Mouse (Mus musculus) brain, embryonic 14.5 days (tissue): ENCODE data around the gene Il16. TPM values are rescaled to one million over a fixed set of nuclear protein-coding genes. Genes with fewer than 3 reads are reported as not detected.
A peak's percentile ranks its signal among the peaks of the same experiment; 100 is the strongest.

ENCODE experiments used
- DNase-seq: peaks from one replicate; pipeline ENCODE4 v3.0.0-alpha.2; 2011; ENCODE audit warnings: low read depth
- CTCF ChIP-seq: fragments of 200-500 bp; IDR thresholded peaks from 2 replicates; pipeline ENCODE4 v1.5.1; 2012; ENCODE audit warnings: inconsistent platforms, mild to moderate bottlenecking, moderate library complexity, borderline replicate concordance; ENCODE audit not compliant: insufficient read depth, insufficient read length; ENCODE audit errors: extremely low read depth
- POLR2A ChIP-seq: fragments of 200-500 bp; IDR thresholded peaks from 2 replicates; pipeline ENCODE4 v1.6.1; 2012; ENCODE audit warnings: mild to moderate bottlenecking, inconsistent platforms, borderline replicate concordance; ENCODE audit not compliant: poor library complexity, insufficient read depth, insufficient read length, severe bottlenecking; ENCODE audit errors: extremely low read depth
- polyA plus RNA-seq: library from polyadenylated mRNA; depleted of rRNA; stranded (reverse); fragments of >200 nt; gene quantifications from 2 replicates; pipeline ENCODE4 v1.2.3, GENCODE M21; 2012

Gene Il16
- polyA plus RNA-seq, 1 experiment = 1.2 TPM

- TF ChIP-seq POLR2A (no peak), CTCF (no peak)
- no peak for DNase-seq
These were observed 12.7 kb downstream of the Il16 start for GRCm38 (mm10) chr7:83732781-83733180.

DNA sequence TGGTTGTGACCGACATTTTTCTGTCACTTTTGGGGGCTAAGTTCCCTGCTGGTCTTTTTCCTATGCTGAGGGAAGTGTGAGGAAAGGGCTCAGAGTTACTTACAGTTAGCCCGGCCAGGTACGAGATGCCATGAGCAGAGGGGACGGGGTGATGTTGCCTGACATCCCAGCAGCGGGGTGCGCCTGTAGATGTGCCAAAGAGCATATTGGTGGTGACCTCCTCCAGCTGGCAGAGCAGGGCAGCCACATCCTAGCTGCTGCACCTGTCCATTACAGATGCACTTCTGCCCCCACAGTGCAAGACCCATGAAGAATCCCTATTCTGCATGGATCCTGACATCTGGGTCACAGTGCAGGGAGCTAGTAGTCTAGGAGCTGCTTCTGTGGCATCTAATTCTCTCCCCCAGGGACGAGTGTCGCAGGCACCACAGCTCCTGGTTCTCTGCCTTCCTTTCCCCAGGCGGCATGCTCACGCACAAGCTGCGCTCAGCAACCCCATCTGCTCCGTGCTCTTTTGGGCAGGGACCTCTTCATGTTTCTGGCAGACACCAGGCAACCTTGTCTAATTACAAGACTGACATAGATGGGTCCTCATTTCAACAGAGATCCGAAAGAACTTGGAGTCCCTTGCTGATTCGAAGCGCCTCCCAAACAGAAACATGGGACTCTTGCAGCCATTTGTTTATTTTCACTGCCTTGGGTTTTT, 13.4 kb downstream of the Il16 start:
- DNase-seq = peak; percentile 54

DNA sequence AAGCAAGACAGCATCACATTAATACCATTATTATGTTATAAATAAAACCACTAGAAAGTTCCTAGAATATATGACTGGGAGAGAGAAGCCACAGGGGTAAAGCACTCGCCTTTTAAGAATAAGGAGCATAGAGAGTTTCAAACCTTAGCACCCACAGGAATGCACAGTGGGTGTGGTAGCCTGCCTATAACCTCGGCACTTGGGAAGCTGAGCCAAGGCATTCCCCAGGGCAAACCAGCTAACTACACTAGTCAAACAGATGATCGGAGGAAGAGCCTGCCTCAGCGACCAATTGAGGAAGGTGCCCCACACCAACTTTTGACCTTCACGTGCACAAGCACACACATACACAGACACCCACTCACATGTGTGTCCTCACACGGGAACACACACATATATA, 14.2 kb downstream of the Il16 start:
- TF ChIP-seq CTCF (no peak), POLR2A (no peak)
- no peak for DNase-seq

More for the DNA sequence above, 13.4 kb downstream of the Il16 start:
- TF ChIP-seq POLR2A = no peak
- TF ChIP-seq CTCF = no peak

DNA sequence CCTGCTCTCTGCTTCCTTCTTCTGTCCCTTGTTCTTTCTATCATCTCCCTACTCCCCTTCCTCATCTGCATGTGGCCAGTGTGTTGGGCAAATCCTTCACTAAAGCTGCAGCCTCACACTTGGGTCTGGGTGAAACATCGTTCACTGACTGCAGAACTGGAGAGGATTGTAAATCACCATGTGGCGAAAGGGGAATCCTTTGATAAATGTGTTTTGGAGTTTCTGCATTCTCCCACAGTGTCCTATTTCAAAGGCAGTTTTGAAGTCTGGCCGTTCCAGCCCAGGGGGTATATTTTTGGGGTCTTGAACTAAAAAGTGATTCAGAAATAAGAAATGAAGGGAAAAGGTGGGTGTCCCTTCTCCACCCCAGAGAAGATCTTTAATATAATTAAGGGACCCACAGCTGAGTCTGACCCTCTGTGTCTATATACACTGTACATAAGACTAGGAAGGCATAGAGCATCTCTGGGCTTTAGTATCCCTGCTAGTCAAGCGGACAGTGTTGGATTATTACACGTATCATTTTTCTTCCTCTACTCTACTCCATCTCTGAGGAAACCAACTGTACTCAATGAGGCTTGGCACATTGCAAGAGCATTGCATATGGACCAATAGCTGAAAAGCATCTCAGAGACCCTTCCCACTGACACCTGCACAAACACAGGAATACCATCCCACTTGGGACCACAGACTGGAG, 18.4 kb downstream of the Il16 start:
- DNase-seq = no peak
- TF ChIP-seq POLR2A (no peak), CTCF (no peak)

DNA sequence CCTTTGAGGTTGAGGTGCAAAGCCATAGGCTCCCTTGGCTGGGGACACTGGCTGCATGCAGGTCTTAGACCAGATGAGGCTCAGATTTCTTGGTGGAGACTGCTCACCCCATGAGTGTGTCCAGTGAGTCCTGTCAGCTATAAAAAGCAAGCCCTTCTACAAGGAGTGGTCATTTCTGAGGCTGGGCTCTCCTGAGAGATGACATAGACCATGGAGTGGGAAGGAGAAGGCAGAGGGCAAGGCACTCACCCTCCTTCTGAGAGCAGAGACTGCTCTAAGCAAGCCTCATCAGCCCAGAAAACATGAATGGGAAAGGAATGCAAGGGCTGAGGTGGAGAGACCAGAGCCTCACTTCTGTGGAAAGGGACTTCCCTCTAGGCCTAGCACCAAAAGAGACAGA, 19.7 kb downstream of the Il16 start:
- TF ChIP-seq CTCF = no peak
- no peak for TF ChIP-seq POLR2A

DNA sequence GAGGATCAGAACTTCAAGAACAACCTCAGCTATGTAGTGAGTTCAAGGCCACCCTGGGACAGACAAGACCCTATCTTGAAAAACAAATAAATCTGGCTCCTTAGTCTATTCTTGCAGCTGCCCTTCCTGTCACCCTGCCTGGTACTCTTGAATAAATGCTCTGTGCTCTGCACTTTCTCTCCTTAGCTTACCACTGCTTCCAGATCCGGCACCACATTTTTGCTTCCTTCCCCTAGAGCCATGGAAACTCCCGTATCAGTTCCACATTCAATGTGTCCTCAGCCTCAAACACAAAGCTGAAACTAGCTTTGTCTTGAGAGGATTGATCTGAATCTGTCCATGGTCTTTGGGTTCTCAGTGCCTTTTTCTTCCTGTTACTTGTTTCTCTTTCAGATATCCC, 21.0 kb downstream of the Il16 start:
- DNase-seq = no peak
- TF ChIP-seq CTCF (no peak), POLR2A (no peak)

More for the DNA sequence above, 19.7 kb downstream of the Il16 start:
- DNase-seq = no peak

DNA sequence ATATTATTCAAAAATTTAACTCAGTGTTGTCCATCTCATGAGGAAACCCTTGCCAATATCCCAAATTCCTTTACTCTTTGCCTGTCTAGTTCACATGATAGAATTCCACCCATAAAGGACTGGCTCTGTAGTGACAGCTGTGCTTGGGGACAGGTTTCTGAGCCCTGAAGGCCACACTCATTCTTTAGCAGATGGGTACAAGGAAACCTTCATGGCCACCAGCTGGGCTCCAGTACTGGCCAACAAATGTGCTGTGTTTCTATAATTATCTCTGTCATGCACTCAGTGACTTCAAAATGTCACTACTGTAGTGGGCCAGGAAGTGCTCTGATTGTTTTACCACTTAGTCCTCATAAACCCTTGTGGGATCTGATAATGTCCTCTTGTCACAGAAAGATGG, 21.6 kb downstream of the Il16 start:
- DNase-seq = no peak

DNA sequence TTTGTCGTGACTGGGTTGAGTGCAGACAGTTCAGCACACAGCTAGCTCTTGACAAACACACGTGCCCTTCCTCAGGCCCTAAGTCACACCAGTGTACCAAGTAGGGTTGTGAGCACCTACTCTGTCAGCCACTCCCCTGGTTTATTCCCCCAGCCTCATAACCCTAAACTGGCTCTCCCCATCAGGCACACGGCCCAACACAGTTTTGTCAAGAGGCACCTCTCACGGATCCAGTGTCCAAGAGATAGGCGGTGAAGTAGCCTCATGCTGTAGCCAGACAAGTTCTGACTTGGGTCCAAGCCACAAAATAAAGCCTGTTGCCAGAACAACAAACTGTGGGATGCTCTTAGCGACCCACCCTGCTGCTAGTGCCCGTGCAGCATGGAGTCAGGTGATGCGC, 22.3 kb downstream of the Il16 start:
- TF ChIP-seq CTCF (no peak), POLR2A (no peak)
- no peak for DNase-seq

More for the DNA sequence above, 21.6 kb downstream of the Il16 start:
- TF ChIP-seq POLR2A (no peak), CTCF (no peak)

GRCm38 (mm10) chr7:83722485-83722884, 23.0 kb downstream of the Il16 start:
- no peak for DNase-seq
- TF ChIP-seq CTCF (no peak), POLR2A (no peak)

DNA sequence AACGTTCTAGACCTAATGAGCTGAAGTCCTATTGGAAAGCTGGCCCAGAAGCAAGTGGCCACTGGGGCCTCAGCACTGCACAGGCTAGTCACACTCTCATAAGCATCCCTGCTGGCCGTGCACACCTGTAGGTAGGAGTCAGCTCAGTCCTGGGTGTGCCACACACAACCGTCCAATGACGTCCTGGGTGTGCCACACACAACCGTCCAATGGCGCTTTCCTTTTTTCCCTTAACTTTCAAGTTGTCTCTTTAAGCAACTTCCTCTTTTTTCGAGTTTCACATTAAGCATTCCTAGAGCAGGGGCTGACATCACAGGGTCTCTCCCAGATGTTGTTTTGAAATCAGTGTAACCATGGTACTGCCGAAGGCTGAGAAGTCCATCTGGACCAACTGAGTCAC, 25.3 kb downstream of the Il16 start:
- DNase-seq = no peak
- no peak for TF ChIP-seq CTCF
- no peak for TF ChIP-seq POLR2A

DNA sequence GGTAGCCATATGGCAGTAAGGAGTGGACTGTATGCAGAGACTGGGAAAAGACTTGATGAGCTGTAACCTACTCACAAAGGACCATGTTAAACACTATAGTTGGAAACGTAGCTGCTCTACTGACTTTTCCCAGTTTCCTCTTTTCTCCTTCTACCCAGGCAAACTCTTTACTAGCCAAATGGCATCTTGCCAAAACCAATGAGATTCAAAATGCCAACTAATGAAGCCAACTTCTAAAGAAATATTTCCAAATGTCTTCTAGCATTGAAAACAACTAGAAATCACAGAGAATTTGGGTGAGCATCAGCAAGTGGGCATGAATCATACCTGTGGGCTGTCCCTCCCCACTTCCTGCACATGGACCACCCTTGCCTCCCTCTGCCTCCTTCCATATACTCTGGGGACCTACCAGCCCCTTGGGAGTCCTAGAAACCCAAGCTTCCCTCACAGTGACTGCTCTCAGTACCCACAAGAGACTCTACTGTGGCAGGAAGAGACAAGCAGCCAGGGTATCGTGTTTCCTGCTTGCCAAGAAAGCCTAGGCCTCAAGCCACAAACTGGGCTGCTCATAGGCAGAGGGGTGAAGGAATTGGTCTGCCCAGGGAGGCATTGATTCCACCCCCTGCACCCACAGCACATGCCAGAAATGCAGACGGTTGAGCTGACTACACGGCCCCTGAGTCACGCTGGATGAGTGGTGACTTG, 28.4 kb downstream of the Il16 start:
- TF ChIP-seq CTCF (no peak), POLR2A (no peak)
- DNase-seq = peak; percentile 36
